Mouse (Mus musculus): ENCODE data around the gene Plod3. TPM values are rescaled to one million over a fixed set of nuclear protein-coding genes. Genes with fewer than 3 reads are reported as not detected.

Gene Plod3
- total RNA-seq, 1 experiment from 2014 or later: 35.1 TPM

GRCm38 (mm10) chr5:136962501-136962900, 24.3 kb upstream of the Plod3 start:
- ATAC-seq (replicated peaks; ENCODE audit: low read depth, poor library complexity, severe bottlenecking): peak; percentile 86

- no peak for ATAC-seq (replicated peaks; ENCODE audit: low read depth, poor library complexity, severe bottlenecking)
These were observed 23.8 kb upstream of the Plod3 start for GRCm38 (mm10) chr5:136962966-136963540.

GRCm38 (mm10) chr5:136965210-136965609, 21.6 kb upstream of the Plod3 start:
- no peak for ATAC-seq (replicated peaks; ENCODE audit: low read depth, poor library complexity, severe bottlenecking)

GRCm38 (mm10) chr5:136965686-136966085, 21.1 kb upstream of the Plod3 start:
- ATAC-seq (replicated peaks; ENCODE audit: low read depth, poor library complexity, severe bottlenecking): no peak

- no peak for ATAC-seq (replicated peaks; ENCODE audit: low read depth, poor library complexity, severe bottlenecking)
These were observed 20.5 kb upstream of the Plod3 start, which contains the start of gene Cldn15 for GRCm38 (mm10) chr5:136966331-136966730. TSS of gene Cldn15 (plus strand) at chr5:136966616.

GRCm38 (mm10) chr5:136966861-136967455, 19.9 kb upstream of the Plod3 start:
- no peak for ATAC-seq (replicated peaks; ENCODE audit: low read depth, poor library complexity, severe bottlenecking)

GRCm38 (mm10) chr5:136967592-136967991, 19.2 kb upstream of the Plod3 start:
- ATAC-seq (replicated peaks; ENCODE audit: low read depth, poor library complexity, severe bottlenecking): no peak

GRCm38 (mm10) chr5:136970703-136971102, 16.1 kb upstream of the Plod3 start:
- ATAC-seq (replicated peaks; ENCODE audit: low read depth, poor library complexity, severe bottlenecking): peak; percentile 64

- ATAC-seq (replicated peaks; ENCODE audit: low read depth, poor library complexity, severe bottlenecking): no peak
These were observed 13.1 kb upstream of the Plod3 start for GRCm38 (mm10) chr5:136973670-136974069.

- peak; percentile 69 for ATAC-seq (replicated peaks; ENCODE audit: low read depth, poor library complexity, severe bottlenecking)
These were observed 9.1 kb upstream of the Plod3 start for GRCm38 (mm10) chr5:136977769-136978168.

GRCm38 (mm10) chr5:136979762-136980161, 7.1 kb upstream of the Plod3 start:
- no peak for ATAC-seq (replicated peaks; ENCODE audit: low read depth, poor library complexity, severe bottlenecking)

- ATAC-seq (replicated peaks; ENCODE audit: low read depth, poor library complexity, severe bottlenecking): no peak
These were observed 5.8 kb upstream of the Plod3 start for GRCm38 (mm10) chr5:136980974-136981373.

- no peak for ATAC-seq (replicated peaks; ENCODE audit: low read depth, poor library complexity, severe bottlenecking)
These were observed 4.4 kb upstream of the Plod3 start for GRCm38 (mm10) chr5:136982338-136982930.

- ATAC-seq (replicated peaks; ENCODE audit: low read depth, poor library complexity, severe bottlenecking): no peak
These were observed 2.0 kb upstream of the Plod3 start for GRCm38 (mm10) chr5:136984828-136985227.

- peak; percentile 30 for ATAC-seq (replicated peaks; ENCODE audit: low read depth, poor library complexity, severe bottlenecking)
These were observed 517 bp downstream of the Plod3 start for GRCm38 (mm10) chr5:136987138-136987933.

GRCm38 (mm10) chr5:136987934-136988271, 1.1 kb downstream of the Plod3 start, which contains the start of gene Znhit1:
TSS of gene Znhit1 (minus strand) at chr5:136988021.
- ATAC-seq (replicated peaks; ENCODE audit: low read depth, poor library complexity, severe bottlenecking): no peak

- peak; percentile 9; the same call in 1 of the 2 replicates for ATAC-seq (replicated peaks; ENCODE audit: low read depth, poor library complexity, severe bottlenecking)
These were observed 1.6 kb downstream of the Plod3 start for GRCm38 (mm10) chr5:136988420-136988819.

- no peak for ATAC-seq (replicated peaks; ENCODE audit: low read depth, poor library complexity, severe bottlenecking)
These were observed 3.0 kb downstream of the Plod3 start for GRCm38 (mm10) chr5:136989801-136990200.

GRCm38 (mm10) chr5:136999449-136999848, 12.6 kb downstream of the Plod3 start:
- ATAC-seq (replicated peaks; ENCODE audit: low read depth, poor library complexity, severe bottlenecking): no peak

GRCm38 (mm10) chr5:137000612-137001011, 13.8 kb downstream of the Plod3 start:
- ATAC-seq (replicated peaks; ENCODE audit: low read depth, poor library complexity, severe bottlenecking): 0 out of 2 replicates have a peak, but pooled peaks have one; percentile 22

GRCm38 (mm10) chr5:137007276-137007675, 20.5 kb downstream of the Plod3 start:
- no peak for ATAC-seq (replicated peaks; ENCODE audit: low read depth, poor library complexity, severe bottlenecking)

Data from common myeloid progenitor, adult 5-6 weeks (primary cell).